Comparison of ENCODE assay signal across 8 mouse cellular contexts in the genomic region with DNA sequence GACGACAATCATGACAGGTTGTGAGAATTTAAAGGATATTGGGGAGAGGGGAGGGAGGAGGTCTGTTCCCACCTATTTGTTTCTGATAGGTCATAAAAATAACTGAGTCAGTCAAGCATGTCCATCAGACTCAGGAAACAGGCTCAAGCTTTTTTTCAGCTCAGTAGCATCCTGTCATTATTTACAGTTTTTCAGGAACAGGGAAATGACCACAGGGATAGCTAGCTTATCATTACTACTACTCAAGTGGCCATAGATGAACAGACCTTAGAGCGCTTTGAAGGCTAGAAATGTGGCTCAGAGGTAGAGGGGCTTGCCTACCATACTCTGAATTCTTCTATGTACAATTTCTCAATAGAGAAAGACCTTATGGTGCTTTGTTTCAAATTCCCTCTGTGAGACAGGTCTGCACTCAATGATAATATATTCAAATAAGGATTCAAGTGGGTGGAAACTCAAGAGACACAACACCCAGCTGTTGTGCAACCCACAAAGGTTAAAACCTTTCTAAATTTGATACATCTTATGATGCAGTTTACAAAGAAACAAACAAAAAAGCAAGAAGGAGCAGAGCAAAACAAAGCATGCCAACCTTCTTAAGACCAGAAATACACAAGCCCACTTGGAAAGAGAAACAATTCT. TPM values are rescaled to one million over a fixed set of nuclear protein-coding genes. Genes with fewer than 3 reads are reported as not detected.
A peak's percentile ranks its signal among the peaks of the same experiment; 100 is the strongest.
DNase-seq lines count a peak whose midpoint lies in the region; ATAC-seq and TF ChIP-seq lines count a peak whose summit lies in the region.

No protein-coding gene starts in this region.

- no peak for TF ChIP-seq CTCF in liver, embryonic 14.5 days (IDR thresholded peaks at IDR 0.05; ENCODE audit: low read depth)

- peaks cover 36% of the 10 kb centered on the region for H3K36me3 ChIP-seq in erythroblast, embryonic 14.5 days (ENCODE audit: control insufficient read depth)
- H3K36me3 ChIP-seq in forebrain, embryonic 15.5 days = peaks cover 5% of the 10 kb centered on the region
- peaks cover 11% of the 10 kb centered on the region for H3K36me3 ChIP-seq in liver, embryonic 14.5 days (replicated peaks; ENCODE audit: control insufficient read depth, insufficient read depth, low read depth)

- TF ChIP-seq EP300 in liver, embryonic 14.5 days (IDR thresholded peaks at IDR 0.05; ENCODE audit: low read depth) = no peak

- peaks cover 35% of the 10 kb centered on the region for H3K4me1 ChIP-seq in erythroblast, embryonic 14.5 days (ENCODE audit: control insufficient read depth)
- H3K4me1 ChIP-seq in forebrain, embryonic 15.5 days = peaks cover 30% of the 10 kb centered on the region
- H3K4me1 ChIP-seq in liver, embryonic 14.5 days (replicated peaks; ENCODE audit: control insufficient read depth in 2 of 2, insufficient read depth in 2 of 2, low read length in 1 of 2) = peaks cover 13 to 16% of the 10 kb centered on the region in 2 experiments

- peaks cover 4% of the 10 kb centered on the region for H3K9me3 ChIP-seq in erythroblast, embryonic 14.5 days (ENCODE audit: control insufficient read depth, low read length)
- no peaks in the 10 kb centered on the region for H3K9me3 ChIP-seq in forebrain, embryonic 15.5 days
- H3K9me3 ChIP-seq in liver, embryonic 14.5 days (ENCODE audit: control insufficient read depth, low read length) = no peaks in the 10 kb centered on the region

- H3K27me3 ChIP-seq in erythroblast, embryonic 14.5 days (ENCODE audit: control insufficient read depth) = no peaks in the 10 kb centered on the region
- H3K27me3 ChIP-seq in forebrain, embryonic 15.5 days = no peaks in the 10 kb centered on the region
- no peaks in the 10 kb centered on the region for H3K27me3 ChIP-seq in liver, embryonic 14.5 days (ENCODE audit: control insufficient read depth, insufficient read depth, low read length)

- H3K4me2 ChIP-seq in forebrain, embryonic 15.5 days (replicated peaks) = peak overlapping the region; percentile 74
- H3K4me2 ChIP-seq in liver, embryonic 14.5 days (ENCODE audit: low read depth) = peak overlapping the region; percentile 77

- 51% methylated on average over 2 of the region's 2 CpGs for WGBS in forebrain, embryonic 15.5 days
- 69% methylated on average over 2 of the region's 2 CpGs for WGBS in liver, embryonic 14.5 days (ENCODE audit: insufficient replicate concordance)

- no peak for ATAC-seq in erythroblast, adult 5-6 weeks (replicated peaks; ENCODE audit: low FRiP score, poor library complexity, severe bottlenecking)
- ATAC-seq in forebrain, embryonic 15.5 days (replicated peaks) = no peak
- no peak for ATAC-seq in liver, embryonic 14.5 days (ENCODE audit: insufficient read depth)

- DNase-seq in 416B (ENCODE audit: low read depth) = peak; percentile 18
- DNase-seq in liver, embryonic 14.5 days (ENCODE audit: low read depth in 3 of 3, low spot score in 3 of 3) = no peak
- no peak for DNase-seq in cerebellum, postnatal 25 days
- DNase-seq in cerebellum, adult 11 months = no peak
- DNase-seq in cerebellum, adult 8-10 months = no peak

- peak overlapping the region; percentile 85; the same call in 1 of the 2 replicates for H3K27ac ChIP-seq in forebrain, embryonic 15.5 days (replicated peaks)
- H3K27ac ChIP-seq in liver, embryonic 14.5 days = peak overlapping the region; percentile 73

- peak overlapping the region; percentile 80 for H3K9ac ChIP-seq in forebrain, embryonic 15.5 days (replicated peaks)
- H3K9ac ChIP-seq in liver, embryonic 14.5 days (replicated peaks) = peak overlapping the region; percentile 93

- H3K4me3 ChIP-seq in erythroblast, embryonic 14.5 days (replicated peaks) = peak overlapping the region; percentile 100
- H3K4me3 ChIP-seq in forebrain, embryonic 15.5 days = peak overlapping the region; percentile 86
- peak overlapping the region; percentile 91 for H3K4me3 ChIP-seq in liver, embryonic 14.5 days (ENCODE audit: insufficient read depth in 1 of 2, low read depth in 2 of 2, low read length in 2 of 2)

RNA-seq across cellular contexts. Expression of a gene that starts 1.3 kb away (rescaled TPM):
- polyA plus RNA-seq in erythroblast, embryonic 14.5 days (2012) = 2.1 and 2.2 TPM in 2 replicates
- 8.5 and 13.0 TPM in 2 replicates for total RNA-seq in erythroblast, adult 5-6 weeks (2015; ENCODE audit: low replicate concordance)
- total RNA-seq in erythroblast, adult 5-6 weeks (2017; ENCODE audit: low replicate concordance) = 26.9 and 28.3 TPM in 2 replicates
- polyA plus RNA-seq in forebrain, embryonic 15.5 days (2015; fragmentation: Nextera tagmentation; extraction: Ambion mirVana) = 54.0 and 54.6 TPM in 2 replicates
- polyA plus RNA-seq in liver, embryonic 14.5 days (2012; rRNA removed) = 4.7 and 9.2 TPM in 2 replicates
- 14.5 and 14.7 TPM in 2 replicates for polyA plus RNA-seq in liver, embryonic 14.5 days (2014; fragmentation: Nextera tagmentation; extraction: Ambion mirVana)
